Mouse (Mus musculus): Measurements from ENCODE around the gene Adarb1. TPM values are rescaled to one million over a fixed set of nuclear protein-coding genes. Genes with fewer than 3 reads are reported as not detected.
A peak's percentile ranks its signal among the peaks of the same experiment; 100 is the strongest.

Gene Adarb1
- polyA plus RNA-seq, 1 experiment from 2014 or later = 4.4 TPM

DNA sequence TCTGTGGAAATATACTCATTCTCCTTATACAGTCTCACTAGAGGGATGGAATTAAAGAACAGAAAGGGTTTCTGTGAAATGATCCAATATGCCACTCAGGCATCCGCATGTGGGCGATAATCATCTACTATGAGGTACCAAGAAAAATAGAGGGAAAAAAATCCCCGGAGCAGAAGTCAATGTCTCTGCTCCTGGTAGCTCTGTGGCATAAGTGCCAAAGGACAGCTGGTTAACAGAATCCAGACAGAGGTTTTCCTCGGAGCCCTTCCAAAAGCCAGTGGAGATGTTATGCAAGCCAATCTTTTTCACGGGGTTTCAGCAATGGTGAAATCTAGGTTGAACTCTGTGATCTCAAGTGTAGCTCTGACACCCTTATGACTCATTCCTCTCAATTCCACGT lies 11.6 kb downstream of the Adarb1 start:
- ATAC-seq (ENCODE audit: insufficient number of reproducible peaks, insufficient read depth, low FRiP score, low TSS enrichment, low read depth) = no peak
- H3K36me3 ChIP-seq = no peaks in the 10 kb centered on the region
- H3K4me1 ChIP-seq = no peaks in the 10 kb centered on the region
- H3K27ac ChIP-seq = no peak overlapping the region
- no peak overlapping the region for H3K9ac ChIP-seq
- 72% methylated on average over 6 of the region's 6 CpGs for WGBS
- no peak overlapping the region for H3K4me2 ChIP-seq
- no peak overlapping the region for H3K4me3 ChIP-seq
- no peaks in the 10 kb centered on the region for H3K9me3 ChIP-seq
- H3K27me3 ChIP-seq = no peaks in the 10 kb centered on the region

DNA sequence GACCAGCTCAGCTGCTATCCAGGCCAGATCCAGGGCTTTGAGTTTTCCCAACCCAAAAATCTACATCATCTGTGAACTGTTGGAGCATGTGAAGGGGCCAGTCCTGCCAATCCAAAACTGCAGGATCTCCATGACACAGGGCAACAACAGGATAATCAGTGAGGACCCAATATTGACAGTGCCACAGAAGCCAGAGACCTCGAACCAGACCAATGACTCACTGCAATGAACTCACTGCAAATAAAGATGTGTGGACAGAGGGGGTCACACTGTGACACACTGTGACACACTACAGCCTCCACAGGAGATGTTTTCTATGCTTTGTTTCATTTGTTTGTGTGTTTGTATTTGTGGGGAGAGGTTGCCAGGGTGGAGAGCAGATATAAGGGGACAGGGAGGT lies 15.6 kb downstream of the Adarb1 start:
- no peaks in the 10 kb centered on the region for H3K9me3 ChIP-seq
- H3K27ac ChIP-seq = no peak overlapping the region
- no peaks in the 10 kb centered on the region; the same call in 1 of the 2 replicates for H3K4me1 ChIP-seq
- H3K4me2 ChIP-seq = no peak overlapping the region
- H3K4me3 ChIP-seq = no peak overlapping the region
- no peaks in the 10 kb centered on the region for H3K27me3 ChIP-seq
- no peak overlapping the region for H3K9ac ChIP-seq
- ATAC-seq (ENCODE audit: insufficient number of reproducible peaks, insufficient read depth, low FRiP score, low TSS enrichment, low read depth) = no peak
- H3K36me3 ChIP-seq = no peaks in the 10 kb centered on the region
- 82% methylated on average over 1 of the region's 1 CpGs for WGBS

DNA sequence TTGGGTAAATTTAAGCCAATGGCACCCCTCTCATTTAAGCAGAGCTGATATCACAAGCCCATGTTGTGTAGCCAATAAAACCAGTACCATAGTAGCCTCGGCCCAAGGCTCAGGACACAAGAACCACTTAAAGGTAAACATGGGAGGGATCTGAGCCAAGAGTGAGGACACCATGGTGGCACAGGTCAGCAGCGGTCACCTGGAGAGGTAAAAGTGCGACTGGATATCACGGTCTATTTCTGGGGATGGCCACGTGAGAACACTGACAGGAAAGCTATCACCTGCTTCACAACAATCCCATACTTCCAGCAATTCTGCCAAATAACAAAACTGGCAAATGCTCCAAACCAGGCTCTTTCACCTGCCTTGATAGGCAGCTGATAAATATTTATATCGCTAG lies 17.0 kb downstream of the Adarb1 start:
- no peak overlapping the region for H3K4me3 ChIP-seq
- H3K4me2 ChIP-seq = no peak overlapping the region
- H3K9ac ChIP-seq = no peak overlapping the region
- no peaks in the 10 kb centered on the region for H3K36me3 ChIP-seq
- 96% methylated on average over 6 of the region's 6 CpGs for WGBS
- H3K9me3 ChIP-seq = no peaks in the 10 kb centered on the region
- H3K27me3 ChIP-seq = no peaks in the 10 kb centered on the region
- H3K4me1 ChIP-seq = no peaks in the 10 kb centered on the region; the same call in 1 of the 2 replicates
- H3K27ac ChIP-seq = no peak overlapping the region
- no peak for ATAC-seq (ENCODE audit: insufficient number of reproducible peaks, insufficient read depth, low FRiP score, low TSS enrichment, low read depth)

DNA sequence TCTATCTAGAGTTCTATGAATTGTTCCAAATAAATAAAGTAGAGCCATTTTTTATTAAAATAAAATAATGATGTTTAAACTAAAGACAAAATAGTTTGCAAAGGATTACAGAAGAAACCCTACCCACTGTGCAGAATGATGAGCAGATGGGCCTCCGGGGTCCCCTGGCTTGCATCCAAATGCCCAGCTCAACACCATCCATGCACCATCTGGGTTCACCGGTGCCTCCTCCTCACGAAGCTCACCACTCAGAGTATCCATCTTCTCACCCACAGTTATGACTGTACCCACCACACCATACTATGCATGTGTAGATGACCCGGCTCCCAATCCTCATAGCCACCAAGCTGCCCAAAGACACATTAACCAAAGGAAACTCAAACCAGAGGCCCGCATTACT lies 18.1 kb downstream of the Adarb1 start:
- Histone ChIP-seq H3K9ac (no peak overlapping the region), H3K9me3 (no peaks in the 10 kb centered on the region), H3K4me1 (no peaks in the 10 kb centered on the region; the same call in 1 of the 2 replicates), H3K4me3 (no peak overlapping the region), H3K27ac (no peak overlapping the region), H3K4me2 (no peak overlapping the region), H3K27me3 (no peaks in the 10 kb centered on the region), H3K36me3 (no peaks in the 10 kb centered on the region)
- WGBS = 81% methylated on average over 5 of the region's 5 CpGs
- ATAC-seq (ENCODE audit: insufficient number of reproducible peaks, insufficient read depth, low FRiP score, low TSS enrichment, low read depth) = no peak

DNA sequence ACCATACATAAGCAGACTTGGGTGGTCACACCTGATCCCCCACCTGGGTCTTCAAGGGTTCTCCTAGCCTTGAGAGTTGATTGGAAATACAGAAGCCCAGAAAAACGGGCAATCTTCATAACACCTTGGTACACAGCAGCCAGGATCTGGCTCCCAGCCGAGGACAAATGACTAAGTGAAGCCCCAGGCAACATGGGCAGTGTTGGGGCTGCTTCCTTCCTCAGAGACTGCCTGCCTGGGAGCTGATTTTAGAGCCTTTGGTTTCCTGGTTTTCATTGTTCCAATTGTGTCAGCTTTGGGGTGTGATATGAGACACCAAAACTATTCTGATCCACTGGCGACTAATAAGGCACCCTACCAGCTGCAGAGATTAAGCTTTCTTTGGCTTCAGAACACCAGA lies 20.0 kb downstream of the Adarb1 start:
- Histone ChIP-seq H3K4me2 (no peak overlapping the region), H3K27ac (no peak overlapping the region), H3K4me1 (no peaks in the 10 kb centered on the region; the same call in 1 of the 2 replicates), H3K4me3 (no peak overlapping the region), H3K9ac (no peak overlapping the region), H3K9me3 (no peaks in the 10 kb centered on the region), H3K36me3 (no peaks in the 10 kb centered on the region), H3K27me3 (no peaks in the 10 kb centered on the region)
- no peak for ATAC-seq (ENCODE audit: insufficient number of reproducible peaks, insufficient read depth, low FRiP score, low TSS enrichment, low read depth)
- WGBS = 51% methylated on average over 3 of the region's 3 CpGs

DNA sequence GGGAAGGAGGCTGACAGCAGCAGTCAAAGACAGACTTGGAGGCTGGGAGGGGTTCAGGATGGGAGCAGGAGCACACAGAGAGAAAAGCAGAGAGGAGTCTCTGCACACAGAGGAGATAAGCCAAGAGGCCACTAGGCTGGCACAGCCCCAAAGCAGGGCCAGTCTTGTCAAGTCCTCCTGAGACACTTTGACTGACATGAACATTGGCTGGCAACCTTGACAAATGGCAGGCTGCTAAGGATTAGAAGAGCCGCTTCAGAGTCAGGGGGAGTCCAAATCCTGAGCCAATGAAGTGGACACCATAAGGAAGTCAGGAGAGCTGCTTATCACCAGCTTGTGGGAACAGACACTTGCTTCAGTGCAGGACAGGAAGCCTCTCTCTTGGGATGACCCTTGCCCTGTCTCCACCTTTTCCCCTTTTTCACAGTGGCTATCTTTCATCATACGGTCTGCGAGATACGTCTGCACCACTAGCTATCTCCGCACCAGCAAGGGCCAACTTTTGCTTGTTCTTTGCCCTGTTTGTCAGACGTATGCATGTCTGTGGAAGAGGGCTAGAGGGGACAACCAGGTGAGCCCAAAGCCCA lies 20.9 kb downstream of the Adarb1 start:
- no peak for ATAC-seq (ENCODE audit: insufficient number of reproducible peaks, insufficient read depth, low FRiP score, low TSS enrichment, low read depth)
- no peak overlapping the region for H3K4me3 ChIP-seq
- no peaks in the 10 kb centered on the region for H3K9me3 ChIP-seq
- WGBS = 76% methylated on average over 6 of the region's 6 CpGs
- H3K4me2 ChIP-seq = no peak overlapping the region
- H3K27me3 ChIP-seq = no peaks in the 10 kb centered on the region
- no peak overlapping the region for H3K9ac ChIP-seq
- H3K4me1 ChIP-seq = no peaks in the 10 kb centered on the region; the same call in 1 of the 2 replicates
- H3K36me3 ChIP-seq = no peaks in the 10 kb centered on the region
- no peak overlapping the region for H3K27ac ChIP-seq

DNA sequence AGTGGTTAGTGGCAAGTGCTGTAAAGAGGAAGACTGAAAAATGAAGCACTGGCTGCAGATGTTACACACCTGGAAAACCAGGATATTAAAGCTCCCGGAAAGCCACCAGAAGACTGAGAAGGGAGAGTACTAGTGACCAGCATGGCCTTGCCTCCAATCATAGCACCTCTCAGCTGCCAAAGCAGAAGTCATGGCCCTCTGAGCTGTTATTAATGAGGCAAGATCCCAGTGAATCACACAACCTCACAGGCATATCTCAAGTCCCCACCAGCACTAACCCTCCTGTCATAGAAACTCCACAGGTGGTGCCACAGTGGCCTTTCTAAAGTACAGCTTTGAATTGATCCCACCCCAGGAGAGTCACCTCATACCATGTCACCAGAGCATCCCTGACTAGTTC lies 22.1 kb downstream of the Adarb1 start:
- WGBS = 87% methylated on average over 1 of the region's 1 CpGs

DNA sequence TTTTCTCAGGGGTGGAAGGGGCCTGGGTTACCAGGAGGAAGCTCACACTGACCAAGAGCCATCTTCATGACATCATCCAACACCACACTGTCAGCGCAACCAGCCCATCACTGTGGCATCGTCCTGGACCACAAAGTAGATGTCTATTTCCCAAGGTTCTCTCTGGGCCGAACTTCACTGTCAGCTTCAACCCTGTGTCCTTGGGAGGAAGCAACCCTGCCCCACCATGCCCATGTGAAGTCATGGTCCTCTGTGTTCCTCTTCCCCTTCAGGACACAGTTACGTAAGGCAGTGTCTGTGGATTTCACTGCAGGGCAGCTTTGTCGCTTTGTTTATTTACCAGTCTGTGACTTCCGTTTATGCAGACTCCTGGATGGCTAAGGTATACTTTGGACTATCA lies 27.0 kb downstream of the Adarb1 start:
- no peak for ATAC-seq (ENCODE audit: insufficient number of reproducible peaks, insufficient read depth, low FRiP score, low TSS enrichment, low read depth)
- H3K27ac ChIP-seq = no peak overlapping the region
- 89% methylated on average over 6 of the region's 6 CpGs for WGBS

More for the DNA sequence above, 22.1 kb downstream of the Adarb1 start:
- no peaks in the 10 kb centered on the region; the same call in 1 of the 2 replicates for H3K4me1 ChIP-seq
- no peaks in the 10 kb centered on the region for H3K27me3 ChIP-seq
- H3K9ac ChIP-seq = no peak overlapping the region
- no peaks in the 10 kb centered on the region for H3K9me3 ChIP-seq
- no peak for ATAC-seq (ENCODE audit: insufficient number of reproducible peaks, insufficient read depth, low FRiP score, low TSS enrichment, low read depth)
- H3K27ac ChIP-seq = no peak overlapping the region
- H3K4me3 ChIP-seq = no peak overlapping the region
- H3K36me3 ChIP-seq = no peaks in the 10 kb centered on the region
- H3K4me2 ChIP-seq = no peak overlapping the region

DNA sequence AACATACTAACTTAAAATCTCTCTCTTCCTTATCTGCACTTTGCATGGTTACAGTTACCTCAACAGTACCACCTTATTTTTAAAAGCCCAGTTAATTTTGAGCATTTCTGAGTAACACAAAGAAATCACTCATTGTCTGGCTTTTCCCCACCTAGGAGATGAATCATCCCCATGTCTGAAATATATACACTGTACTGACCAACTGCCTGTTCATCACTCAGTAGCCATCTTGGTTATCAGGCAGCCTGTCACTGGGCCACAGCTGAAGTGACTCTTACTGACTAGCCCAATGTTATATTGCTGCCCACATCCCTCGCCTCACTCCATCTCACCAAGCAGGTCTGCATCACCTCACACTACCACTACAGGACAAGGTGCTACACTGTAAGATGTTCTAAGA lies 30.5 kb downstream of the Adarb1 start:
- H3K4me3 ChIP-seq = no peak overlapping the region
- no peak for ATAC-seq (ENCODE audit: insufficient number of reproducible peaks, insufficient read depth, low FRiP score, low TSS enrichment, low read depth)
- H3K27ac ChIP-seq = no peak overlapping the region
- H3K9me3 ChIP-seq = no peaks in the 10 kb centered on the region
- no peak overlapping the region for H3K4me2 ChIP-seq
- H3K4me1 ChIP-seq = no peaks in the 10 kb centered on the region
- H3K36me3 ChIP-seq = no peaks in the 10 kb centered on the region
- WGBS = 83% methylated on average over 1 of the region's 1 CpGs
- H3K27me3 ChIP-seq = no peaks in the 10 kb centered on the region
- H3K9ac ChIP-seq = no peak overlapping the region

More for the DNA sequence above, 27.0 kb downstream of the Adarb1 start:
- H3K36me3 ChIP-seq = no peaks in the 10 kb centered on the region
- H3K4me1 ChIP-seq = no peaks in the 10 kb centered on the region
- no peak overlapping the region for H3K9ac ChIP-seq
- no peak overlapping the region for H3K4me3 ChIP-seq
- no peaks in the 10 kb centered on the region for H3K9me3 ChIP-seq
- H3K27me3 ChIP-seq = no peaks in the 10 kb centered on the region
- H3K4me2 ChIP-seq = no peak overlapping the region

DNA sequence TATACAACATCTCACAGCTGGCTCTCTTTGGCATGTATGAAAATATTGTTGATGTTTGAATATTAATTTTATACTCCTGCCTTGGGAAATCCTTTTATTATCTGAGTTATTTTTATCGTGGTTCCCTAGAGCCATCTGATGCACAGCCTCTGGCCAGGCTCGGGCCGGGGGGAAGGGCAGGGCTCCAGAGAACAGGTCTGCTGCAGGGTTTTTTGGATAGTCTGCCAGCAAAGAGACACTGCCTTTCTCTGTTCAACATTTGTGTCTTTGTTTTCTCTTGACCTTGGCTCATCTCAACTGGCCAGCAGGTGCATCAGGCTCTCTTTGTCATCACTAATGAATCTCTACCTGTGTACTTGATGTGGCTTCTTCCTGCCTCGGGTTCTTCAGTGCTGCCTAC lies 32.3 kb downstream of the Adarb1 start:
- H3K4me1 ChIP-seq = peaks cover 5% of the 10 kb centered on the region
- H3K27me3 ChIP-seq = no peaks in the 10 kb centered on the region
- 81% methylated on average over 4 of the region's 4 CpGs for WGBS

DNA sequence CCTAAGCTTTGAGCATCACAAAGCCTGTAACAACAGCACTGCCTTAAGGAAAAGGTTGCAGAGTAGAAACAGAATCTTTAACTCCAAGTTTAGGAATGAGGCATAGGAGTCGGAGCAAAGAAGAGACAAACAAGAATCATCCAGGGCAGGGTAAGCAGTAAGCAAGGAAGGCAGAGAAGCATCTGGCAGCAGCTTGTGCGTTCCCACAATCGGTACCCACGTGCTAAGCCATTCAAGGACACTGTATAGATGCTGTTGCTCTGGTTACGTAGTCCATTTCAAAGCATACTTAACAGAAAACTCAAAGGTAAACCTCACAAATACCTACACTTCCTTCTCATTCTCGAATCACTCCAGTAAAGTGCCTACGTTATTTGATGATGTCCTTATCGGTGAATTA lies 35.0 kb downstream of the Adarb1 start:
- Histone ChIP-seq H3K36me3 (no peaks in the 10 kb centered on the region), H3K9me3 (no peaks in the 10 kb centered on the region), H3K4me2 (no peak overlapping the region), H3K4me1 (peaks cover 12% of the 10 kb centered on the region), H3K27ac (no peak overlapping the region), H3K27me3 (no peaks in the 10 kb centered on the region), H3K4me3 (no peak overlapping the region), H3K9ac (no peak overlapping the region)
- 83% methylated on average over 8 of the region's 8 CpGs for whole genome bisulfite sequencing
- ATAC-seq (ENCODE audit: insufficient number of reproducible peaks, insufficient read depth, low FRiP score, low TSS enrichment, low read depth) = no peak

More for the DNA sequence above, 32.3 kb downstream of the Adarb1 start:
- H3K9ac ChIP-seq = no peak overlapping the region
- no peak for ATAC-seq (ENCODE audit: insufficient number of reproducible peaks, insufficient read depth, low FRiP score, low TSS enrichment, low read depth)
- H3K36me3 ChIP-seq = no peaks in the 10 kb centered on the region
- H3K9me3 ChIP-seq = no peaks in the 10 kb centered on the region
- H3K27ac ChIP-seq = no peak overlapping the region
- no peak overlapping the region for H3K4me3 ChIP-seq
- no peak overlapping the region for H3K4me2 ChIP-seq

DNA sequence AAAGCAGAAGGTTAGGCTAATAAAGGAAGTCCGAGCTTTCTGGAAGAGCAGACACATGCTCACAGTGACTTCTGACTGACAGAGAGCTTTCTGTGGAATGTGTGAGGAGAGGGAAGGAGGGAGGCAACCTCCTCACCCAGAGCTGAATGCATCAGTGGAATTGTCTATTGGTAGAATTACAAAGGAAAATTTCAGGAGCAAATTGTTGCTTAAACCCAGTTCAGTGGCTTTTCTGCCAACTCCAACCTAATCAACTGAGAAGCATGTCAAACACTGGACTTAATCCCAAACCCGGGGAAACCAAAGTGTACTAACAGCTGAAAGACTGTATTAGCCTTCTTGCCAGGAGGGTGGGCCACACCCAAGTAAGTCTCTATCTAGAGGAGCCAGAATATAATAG lies 36.9 kb downstream of the Adarb1 start:
- no peak for ATAC-seq (ENCODE audit: insufficient number of reproducible peaks, insufficient read depth, low FRiP score, low TSS enrichment, low read depth)
- Histone ChIP-seq H3K27ac (peak overlapping the region; percentile 48; the same call in 1 of the 2 replicates), H3K9ac (no peak overlapping the region), H3K9me3 (no peaks in the 10 kb centered on the region), H3K4me3 (no peak overlapping the region), H3K36me3 (no peaks in the 10 kb centered on the region), H3K4me2 (no peak overlapping the region), H3K4me1 (peaks cover 12% of the 10 kb centered on the region), H3K27me3 (no peaks in the 10 kb centered on the region)
- 32% methylated on average over 2 of the region's 2 CpGs for WGBS
